Mouse (Mus musculus): ENCODE data around the gene Ccnt2.
A peak's percentile ranks its signal among the peaks of the same experiment; 100 is the strongest.

The Ccnt2 gene

GRCm38 (mm10) chr1:127795087-127795769 lies 21.3 kb downstream of the Ccnt2 start:
- no peak for DNase-seq

DNA sequence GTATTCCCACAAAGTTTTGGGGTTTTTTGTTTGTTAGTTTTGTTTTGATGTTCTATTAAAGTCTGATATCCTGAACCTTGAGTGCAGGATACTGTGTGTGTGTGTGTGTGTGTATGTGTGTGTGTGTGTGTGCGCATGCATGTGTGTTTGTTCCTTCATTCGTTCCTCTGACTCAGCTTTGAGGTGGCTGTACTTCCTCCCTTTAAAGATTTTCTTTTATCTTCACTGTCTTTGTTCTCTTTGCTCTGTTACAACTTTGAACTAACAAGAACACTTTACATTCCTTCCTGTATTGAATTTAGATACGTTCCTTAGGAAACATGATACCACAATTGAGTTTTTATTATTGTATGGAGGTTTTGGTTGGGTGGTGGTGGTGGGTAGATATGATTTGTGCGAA lies 22.4 kb downstream of the Ccnt2 start:
- no peak for DNase-seq

GRCm38 (mm10) chr1:127796752-127797151 lies 22.8 kb downstream of the Ccnt2 start:
- DNase-seq = no peak

GRCm38 (mm10) chr1:127802916-127803315 lies 29.0 kb downstream of the Ccnt2 start:
- no peak for DNase-seq

- no peak for DNase-seq
These were observed 34.7 kb downstream of the Ccnt2 start for GRCm38 (mm10) chr1:127808671-127809070.

DNA sequence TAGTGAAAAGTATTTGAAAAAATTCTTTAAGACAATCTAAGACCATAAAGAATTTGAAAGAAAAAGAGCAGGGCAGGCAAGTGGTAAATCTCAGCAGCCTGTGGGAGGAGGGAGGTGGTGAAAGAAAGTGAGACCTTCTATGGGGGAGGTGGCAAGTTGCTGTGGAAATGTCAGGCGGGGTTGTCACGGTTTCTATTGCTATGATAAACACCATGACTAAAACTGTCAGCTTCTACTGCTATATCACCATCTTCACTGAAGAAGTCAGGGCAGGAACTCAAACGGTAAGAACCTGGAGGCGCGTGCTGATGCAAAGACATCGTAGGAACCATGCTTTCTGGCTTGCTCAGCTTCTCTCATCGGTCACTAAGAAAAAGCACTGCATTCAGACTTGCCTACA lies 39.0 kb downstream of the Ccnt2 start:
- no peak for DNase-seq

GRCm38 (mm10) chr1:127816381-127816780 lies 42.4 kb downstream of the Ccnt2 start:
- no peak for DNase-seq

- peak; percentile 17 to 50 for DNase-seq
These were observed 53.4 kb downstream of the Ccnt2 start for GRCm38 (mm10) chr1:127827325-127827724.

DNA sequence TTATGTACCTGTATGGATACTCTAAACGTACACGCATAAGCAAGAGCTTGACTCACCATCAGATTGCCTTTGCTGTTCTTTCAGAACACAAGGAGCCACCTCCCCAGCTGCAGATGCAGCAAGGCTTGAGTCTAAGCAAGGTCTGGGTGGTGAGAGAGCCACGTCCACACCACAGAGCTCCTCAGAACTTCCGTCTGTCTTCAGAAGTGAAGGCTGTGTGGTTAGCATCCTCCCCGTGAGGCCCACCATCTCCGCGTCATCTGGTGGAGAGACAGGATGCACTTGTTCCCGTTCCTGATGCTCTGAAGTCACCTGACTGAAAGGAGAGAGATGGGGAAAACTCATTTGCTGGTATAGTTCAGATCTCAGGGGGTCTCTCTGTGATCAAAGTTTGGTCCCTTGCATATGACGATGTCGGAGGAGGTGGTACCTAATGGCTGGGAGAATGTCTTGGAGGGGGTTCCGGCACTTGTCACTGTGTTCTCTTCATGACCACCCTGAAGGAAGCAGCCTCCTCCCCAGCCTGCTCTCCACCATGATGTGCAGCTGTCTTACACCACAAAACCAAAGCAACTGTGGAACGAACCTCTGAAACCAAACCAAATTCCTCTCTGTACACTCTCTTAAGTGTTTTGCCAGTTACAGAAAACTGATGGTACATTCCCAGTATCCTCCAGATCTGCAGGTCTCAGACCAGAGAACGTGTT lies 56.4 kb downstream of the Ccnt2 start:
- no peak for DNase-seq

GRCm38 (mm10) chr1:127833714-127834113 lies 59.8 kb downstream of the Ccnt2 start:
- DNase-seq = no peak

DNA sequence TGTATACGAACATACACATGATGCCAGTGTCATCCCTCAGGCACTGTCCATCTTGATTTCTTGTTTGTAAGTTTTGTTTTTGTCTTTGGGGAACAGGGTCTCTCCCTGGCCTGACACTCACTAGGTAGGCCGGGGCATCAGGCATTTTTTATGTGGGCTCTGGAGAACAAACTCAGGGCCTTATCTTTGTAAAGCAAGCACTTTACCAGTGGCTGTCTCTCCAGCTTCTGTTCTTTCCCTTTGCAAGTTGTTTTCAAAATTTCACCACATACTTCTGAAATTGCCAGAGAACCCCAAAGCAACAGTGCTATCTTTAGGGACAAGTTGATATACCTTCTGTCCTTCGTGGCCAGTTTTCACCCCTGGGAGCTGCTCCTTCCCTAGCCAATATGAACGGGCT lies 60.2 kb downstream of the Ccnt2 start:
- DNase-seq = no peak

GRCm38 (mm10) chr1:127836619-127837018 lies 62.7 kb downstream of the Ccnt2 start:
- no peak for DNase-seq

GRCm38 (mm10) chr1:127838602-127839001 lies 64.6 kb downstream of the Ccnt2 start:
- no peak for DNase-seq

- no peak for DNase-seq
These were observed 71.5 kb downstream of the Ccnt2 start for GRCm38 (mm10) chr1:127845472-127845871.

GRCm38 (mm10) chr1:127850075-127850610 lies 76.2 kb downstream of the Ccnt2 start:
- no peak for DNase-seq

GRCm38 (mm10) chr1:127854486-127855222 lies 80.7 kb downstream of the Ccnt2 start, which contains the start of gene Map3k19:
Gene Map3k19, minus strand, starts transcription at chr1:127855031.
- no peak for DNase-seq

All from kidney, adult 8-10 months (tissue).